Mouse (Mus musculus) kidney, postnatal 14 days (tissue): ENCODE data around the gene Enc1.
A peak's percentile ranks its signal among the peaks of the same experiment; 100 is the strongest.

Source experiments
- DNase-seq: peaks from one replicate; pipeline ENCODE4 v3.0.0; 2022; ENCODE audit warnings: mixed read lengths

Gene Enc1

DNA sequence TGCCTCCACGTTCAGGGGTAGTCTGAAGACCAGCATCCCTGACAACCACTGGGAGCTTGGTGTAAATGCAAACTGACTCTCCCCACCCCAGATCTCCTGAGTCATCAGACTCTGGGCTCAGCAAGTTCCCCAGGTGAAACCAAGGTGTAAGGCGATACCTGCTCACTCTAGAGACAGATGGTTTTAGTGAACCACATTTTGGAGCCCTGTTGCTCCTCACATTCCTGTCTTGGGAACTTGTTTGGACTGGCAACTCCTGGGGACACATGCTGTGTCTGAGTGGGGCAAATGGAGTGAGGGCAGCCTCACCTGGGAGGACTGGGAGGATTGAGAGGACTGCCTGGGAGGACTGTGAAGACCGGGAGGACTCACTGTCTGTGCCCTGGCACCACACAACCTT, 13.1 kb upstream of the Enc1 start:
- no peak for DNase-seq

DNA sequence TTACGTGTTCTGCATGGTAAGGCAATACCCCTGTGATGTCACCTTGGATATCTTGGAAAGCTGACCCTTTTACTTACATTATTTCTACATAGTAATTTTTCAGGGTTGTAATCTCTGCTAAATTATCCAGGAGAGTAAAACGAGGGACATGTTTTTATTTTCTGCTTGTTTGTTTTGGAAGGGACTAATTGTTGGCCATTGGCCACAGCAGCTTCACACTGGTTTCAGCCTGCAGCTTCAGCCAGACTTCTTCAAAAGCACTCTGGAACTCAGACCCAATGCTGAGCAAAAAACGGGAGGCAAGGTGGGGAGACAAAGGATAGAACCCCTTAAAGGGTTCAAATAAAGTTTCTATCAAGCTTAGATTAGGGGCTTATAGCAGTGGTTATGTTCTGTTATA, 10.8 kb upstream of the Enc1 start:
- DNase-seq, result no peak

GRCm38 (mm10) chr13:97233092-97233491, 7.8 kb upstream of the Enc1 start:
- no peak for DNase-seq

DNA sequence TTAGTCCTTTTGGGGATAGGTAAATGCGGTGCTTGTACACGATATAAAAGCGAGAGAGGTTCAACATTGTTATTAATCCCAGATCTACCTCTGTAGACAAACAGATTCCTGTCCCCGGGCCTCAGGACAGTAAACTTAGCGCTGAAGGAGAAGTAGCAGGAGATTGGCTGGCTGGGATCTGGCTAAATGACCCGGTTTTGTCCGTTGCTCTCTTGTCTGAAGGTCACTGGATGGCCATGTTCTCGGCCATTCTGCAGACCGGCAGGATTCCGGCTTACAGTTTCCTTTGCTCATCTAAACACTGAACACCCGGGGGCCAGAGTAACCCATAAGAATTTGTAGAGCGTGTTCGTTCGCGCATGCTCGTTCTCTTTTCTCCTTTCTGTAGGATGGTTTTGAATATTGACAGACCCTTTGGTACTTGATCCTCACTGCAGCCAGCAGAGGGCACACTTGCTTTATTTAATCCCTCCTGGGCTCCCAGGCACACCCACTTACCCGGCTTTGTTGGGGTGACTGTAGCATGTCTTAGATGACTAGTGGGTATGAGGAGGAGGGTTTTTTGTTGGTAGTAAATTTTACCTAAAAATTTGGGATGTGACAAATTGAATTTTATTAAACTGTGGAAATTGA, 6.0 kb upstream of the Enc1 start:
- DNase-seq, result peak; percentile 85

GRCm38 (mm10) chr13:97235911-97236310, 5.0 kb upstream of the Enc1 start:
- peak; percentile 49 for DNase-seq

GRCm38 (mm10) chr13:97237700-97238099, 3.2 kb upstream of the Enc1 start:
- DNase-seq, result no peak

DNA sequence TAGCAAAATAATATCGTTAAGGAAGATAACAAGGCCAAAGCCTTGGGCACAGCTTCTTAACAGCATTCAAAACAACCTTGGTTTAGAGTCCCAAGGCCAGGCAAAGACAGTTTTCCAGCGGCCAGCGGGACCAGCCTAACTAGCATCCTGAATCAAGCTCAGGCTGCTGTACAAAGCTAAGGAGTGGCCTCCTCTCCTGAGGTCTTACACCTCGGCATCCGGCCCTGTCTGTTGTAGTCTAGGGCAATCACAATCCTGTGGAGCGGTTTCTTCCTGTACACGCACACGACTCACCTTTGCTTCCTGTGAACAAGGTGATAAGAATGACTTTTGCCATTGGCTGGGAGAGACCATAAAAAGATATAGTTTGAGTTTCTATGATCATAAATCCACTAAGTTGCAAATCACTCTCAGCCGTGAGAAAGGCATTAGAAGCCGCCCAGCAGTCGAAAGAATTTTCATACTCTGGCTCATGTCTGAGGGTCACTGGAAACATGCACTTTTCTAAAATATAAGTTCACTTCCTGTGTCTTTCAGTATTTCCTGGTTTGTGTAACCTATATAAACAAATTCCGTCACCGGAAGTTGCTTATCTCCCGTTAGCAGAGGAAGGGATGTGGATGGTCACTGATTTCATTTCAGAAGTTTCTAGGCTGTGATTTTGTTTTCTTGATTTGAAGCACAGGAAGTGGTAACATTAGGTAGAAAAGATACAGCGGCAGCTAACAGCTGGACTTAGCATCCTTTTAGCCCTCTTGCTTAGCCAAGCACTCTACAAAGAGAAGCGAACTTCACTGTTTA, 2.5 kb upstream of the Enc1 start:
- DNase-seq, result no peak

DNA sequence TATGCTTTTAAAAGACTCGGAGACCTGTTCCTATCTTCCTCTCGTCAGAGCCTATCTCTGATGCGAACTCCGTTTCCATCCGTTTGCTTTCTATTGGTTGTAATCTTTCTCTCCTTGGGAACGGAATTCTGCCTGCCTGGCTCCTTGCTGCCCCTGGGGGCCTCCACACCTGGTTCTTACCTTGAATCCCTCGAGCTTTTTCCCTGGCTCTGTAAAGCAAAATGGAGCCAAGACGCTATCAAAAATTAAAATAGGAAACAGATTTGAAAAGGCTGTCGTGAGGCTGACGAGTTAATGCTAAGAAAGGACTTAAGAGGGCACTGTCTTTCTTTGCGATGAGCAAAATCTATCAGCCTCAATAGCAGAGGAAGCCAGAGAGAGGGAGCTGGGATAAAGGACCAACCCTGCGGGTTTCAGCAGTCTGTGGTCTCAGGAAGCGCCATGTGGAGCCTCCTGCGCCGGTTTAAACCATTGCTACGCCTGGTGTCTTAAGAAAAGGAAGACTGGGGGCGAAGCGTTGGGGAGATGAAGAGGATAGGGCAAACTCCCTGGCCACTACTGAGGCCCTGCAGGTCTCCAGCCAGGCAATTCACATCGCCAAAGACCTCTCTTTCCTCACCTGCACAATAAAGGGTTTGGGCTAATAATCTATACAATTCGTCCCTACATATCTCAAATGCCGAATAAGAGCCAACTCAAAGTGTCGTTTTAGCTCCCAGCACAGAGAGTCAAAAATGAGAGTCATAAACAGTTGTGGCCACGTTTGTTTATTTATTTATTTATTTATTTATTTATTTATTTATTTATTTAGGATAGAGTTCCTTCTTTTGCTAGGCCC, 1.3 kb upstream of the Enc1 start:
- peak; percentile 69 for DNase-seq

GRCm38 (mm10) chr13:97240279-97240964, 483 bp upstream of the Enc1 start:
- peak; percentile 84 for DNase-seq

- no peak for DNase-seq
Measured at GRCm38 (mm10) chr13:97241787-97242280, 929 bp downstream of the Enc1 start.

- no peak for DNase-seq
Measured at GRCm38 (mm10) chr13:97242716-97243115, 1.8 kb downstream of the Enc1 start.

DNA sequence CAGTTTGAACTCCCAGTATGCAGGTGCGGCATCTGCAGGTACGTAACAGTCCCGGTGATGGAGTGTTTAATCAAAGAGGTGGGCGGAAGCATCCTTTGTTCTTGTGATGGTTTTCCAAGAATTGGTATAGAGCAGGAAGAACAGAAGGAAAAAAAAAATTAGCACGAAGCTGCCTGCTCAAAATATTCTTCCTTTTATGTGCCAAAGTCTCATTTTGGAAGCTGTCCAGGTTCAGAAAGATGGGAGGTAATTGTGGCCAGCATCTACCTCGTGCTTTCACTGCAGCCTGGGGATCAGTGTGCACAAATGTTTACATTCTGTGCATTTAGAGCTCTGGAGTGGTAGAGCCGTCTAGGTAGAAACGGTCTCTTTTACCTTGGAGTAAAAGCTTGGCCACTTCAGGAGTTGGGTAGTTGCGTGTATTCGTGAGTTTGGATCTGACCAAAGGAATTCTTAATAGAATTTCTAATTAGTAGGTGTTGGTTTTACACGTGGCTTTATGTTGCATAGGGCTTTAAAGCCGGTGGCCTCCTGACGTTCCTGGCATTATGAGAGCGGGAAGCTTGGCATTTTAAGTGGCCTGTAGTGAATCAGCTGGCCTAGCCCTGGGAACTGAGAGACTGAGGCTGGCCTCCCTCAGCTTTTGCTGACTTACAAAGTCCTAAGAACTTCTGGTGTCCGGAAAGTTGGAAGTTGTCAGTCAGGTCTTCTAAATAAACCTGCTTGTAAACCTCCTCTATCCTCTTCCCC, 3.2 kb downstream of the Enc1 start:
- no peak for DNase-seq

GRCm38 (mm10) chr13:97244712-97245105, 3.8 kb downstream of the Enc1 start:
- DNase-seq, result no peak

DNA sequence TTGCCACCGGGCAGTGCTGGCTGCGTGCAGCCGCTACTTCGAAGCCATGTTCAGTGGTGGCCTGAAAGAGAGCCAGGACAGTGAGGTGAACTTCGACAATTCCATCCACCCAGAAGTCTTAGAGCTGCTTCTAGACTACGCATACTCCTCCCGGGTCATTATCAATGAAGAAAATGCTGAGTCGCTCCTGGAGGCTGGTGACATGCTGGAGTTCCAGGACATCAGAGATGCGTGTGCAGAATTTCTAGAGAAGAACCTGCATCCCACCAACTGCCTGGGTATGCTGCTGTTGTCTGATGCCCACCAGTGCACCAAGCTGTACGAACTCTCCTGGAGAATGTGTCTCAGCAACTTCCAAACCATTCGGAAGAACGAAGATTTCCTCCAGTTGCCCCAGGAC, 4.3 kb downstream of the Enc1 start:
- no peak for DNase-seq

DNA sequence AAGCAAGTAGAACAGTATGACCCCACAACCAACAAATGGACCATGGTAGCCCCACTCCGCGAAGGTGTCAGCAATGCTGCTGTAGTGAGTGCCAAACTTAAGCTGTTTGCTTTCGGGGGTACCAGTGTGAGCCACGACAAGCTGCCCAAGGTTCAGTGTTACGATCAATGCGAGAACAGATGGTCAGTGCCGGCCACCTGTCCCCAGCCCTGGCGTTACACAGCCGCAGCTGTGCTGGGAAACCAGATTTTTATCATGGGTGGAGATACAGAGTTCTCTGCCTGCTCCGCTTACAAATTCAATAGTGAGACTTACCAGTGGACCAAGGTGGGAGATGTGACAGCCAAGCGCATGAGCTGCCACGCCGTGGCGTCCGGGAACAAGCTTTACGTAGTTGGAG, 5.3 kb downstream of the Enc1 start:
- no peak for DNase-seq

DNA sequence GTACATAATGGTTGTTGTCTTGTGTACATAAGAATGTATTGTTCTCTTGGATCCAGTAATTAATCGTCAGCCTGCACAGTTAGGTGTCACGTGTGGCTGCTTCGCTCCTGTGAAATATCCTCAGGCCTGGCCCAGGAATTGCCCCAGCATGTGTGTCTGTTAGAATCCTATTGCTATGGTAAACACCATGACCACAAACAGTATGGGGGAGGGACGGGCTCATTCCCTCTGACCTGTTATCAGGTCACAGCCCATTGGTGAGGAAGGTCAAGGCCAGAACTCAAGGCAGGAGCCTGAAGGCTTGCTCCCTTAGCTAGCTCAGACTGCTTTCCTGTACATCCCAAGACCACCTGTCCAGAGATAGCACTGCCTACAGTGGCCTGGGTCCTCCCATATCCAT, 6.8 kb downstream of the Enc1 start:
- DNase-seq, result no peak

DNA sequence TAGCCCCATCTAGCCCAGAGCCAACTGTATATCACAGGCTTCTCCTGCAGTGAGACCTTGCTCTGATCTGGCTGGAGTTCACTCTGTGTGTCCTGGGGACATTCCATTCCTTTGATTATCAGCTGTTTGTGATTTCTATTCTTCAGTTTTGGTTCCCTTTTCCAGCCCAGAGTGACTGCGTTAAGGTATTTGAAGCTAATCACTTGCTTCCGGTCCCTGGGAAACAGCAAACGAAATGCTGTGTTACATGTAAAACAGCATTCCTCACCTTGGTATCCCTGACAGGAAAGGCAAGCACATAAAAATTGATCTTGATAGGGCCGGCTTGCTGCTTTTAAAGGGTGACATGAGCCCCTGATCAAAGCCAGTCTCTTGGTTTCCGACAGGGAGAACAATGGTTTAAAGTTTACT, 8.2 kb downstream of the Enc1 start:
- peak; percentile 21 for DNase-seq

- DNase-seq, result no peak
Measured at GRCm38 (mm10) chr13:97249507-97250078, 8.7 kb downstream of the Enc1 start.

- no peak for DNase-seq
Measured at GRCm38 (mm10) chr13:97250148-97250547, 9.2 kb downstream of the Enc1 start.

DNA sequence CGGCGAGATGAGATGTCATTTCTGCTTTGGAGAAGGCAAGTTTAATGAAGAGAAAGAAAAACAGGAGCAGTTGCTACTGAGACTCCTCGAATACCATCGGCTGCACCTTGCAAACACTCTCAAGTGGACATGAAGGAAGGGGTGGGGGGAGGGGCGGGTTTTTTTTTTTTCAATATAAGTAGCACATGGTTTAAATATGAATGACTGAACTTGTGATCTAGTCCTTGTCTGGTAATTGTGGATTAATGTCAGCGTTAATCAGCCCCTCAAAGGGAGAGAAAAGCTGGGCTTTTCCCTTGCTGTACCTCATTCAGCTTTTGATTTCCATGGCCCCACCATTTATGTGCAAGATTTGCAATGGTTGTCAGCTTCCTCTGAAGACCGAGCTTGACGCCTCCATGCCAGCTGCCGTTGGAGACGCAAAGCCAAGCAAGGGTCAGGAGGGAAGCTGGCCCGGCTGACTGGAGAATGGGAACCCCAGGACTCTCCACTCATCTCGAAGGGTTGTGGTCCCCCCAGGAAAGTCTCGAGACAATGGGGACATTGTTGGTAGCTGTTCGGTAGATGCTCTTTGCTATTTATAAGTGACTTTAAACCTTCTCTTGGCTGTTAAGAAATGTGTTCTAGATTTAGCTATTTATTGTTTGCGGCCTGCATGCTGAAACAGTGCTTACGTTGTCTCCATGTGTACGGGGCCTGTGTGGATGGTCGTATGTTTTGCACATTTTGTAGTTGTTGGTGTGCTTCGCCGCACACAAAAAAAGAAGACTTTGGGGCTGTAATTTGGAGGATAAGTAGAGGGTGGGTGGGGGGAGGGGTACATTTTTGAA, 9.9 kb downstream of the Enc1 start:
- no peak for DNase-seq

DNA sequence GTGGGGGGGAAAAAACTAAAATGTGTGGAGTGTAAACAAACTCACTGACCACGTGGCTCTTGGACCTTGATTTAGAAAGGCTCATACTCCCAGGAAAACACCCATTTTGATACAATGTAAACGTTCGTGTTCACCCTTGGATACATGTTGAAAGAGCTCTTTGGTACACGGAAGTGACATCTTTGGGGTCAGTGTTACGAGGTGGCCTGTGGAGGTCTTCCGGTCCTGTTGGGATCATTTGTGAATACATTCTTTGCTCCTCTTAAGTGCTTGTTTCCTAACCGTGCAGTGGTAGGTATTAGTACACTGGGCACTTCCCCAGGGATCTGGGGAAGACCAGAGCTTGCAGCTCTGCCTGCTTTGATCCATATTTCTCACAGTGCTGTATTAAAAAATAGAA, 10.8 kb downstream of the Enc1 start:
- no peak for DNase-seq
